Mouse (Mus musculus): ENCODE measurements at regions not wholly inside any gene's neighbourhood (a gene's known extent, or its start where the extent isn't known, plus 50 kb on each side); places are given as distances from the start of the nearest gene placed in this dataset.

DNA sequence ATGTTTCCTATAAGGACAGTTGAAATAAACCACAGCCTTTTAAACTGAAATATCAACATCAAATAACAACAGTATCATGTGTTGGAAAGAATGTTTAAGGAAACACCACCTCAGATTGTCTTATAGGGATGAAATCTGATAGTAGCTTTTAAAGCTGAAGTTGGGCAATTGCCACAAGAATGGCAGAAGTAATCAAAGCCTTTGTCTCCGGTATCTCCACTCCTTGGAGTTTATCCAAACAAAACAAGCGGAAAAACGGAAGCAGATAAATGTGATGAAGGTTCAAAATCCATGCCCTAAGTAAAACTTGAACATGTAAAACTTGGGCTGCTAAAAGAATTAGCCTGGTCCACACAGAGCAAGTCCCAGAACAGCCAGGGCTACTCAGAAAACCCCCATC lies 93.6 kb downstream of the Rnd3 start:
- Histone ChIP-seq H3K9me3 (replicated peaks; ENCODE audit: control insufficient read depth, low read length, poor library complexity, severe bottlenecking) (no peaks in the 10 kb centered on the region), H3K27ac (ENCODE audit: low read length) (no peak overlapping the region), H3K4me2 (ENCODE audit: low read length) (no peak overlapping the region), H3K9ac (ENCODE audit: low read depth, low read length) (no peak overlapping the region), H3K4me1 (ENCODE audit: control insufficient read depth, insufficient read depth, low read length) (no peaks in the 10 kb centered on the region; the same call in 1 of the 2 replicates), H3K36me3 (ENCODE audit: control insufficient read depth, insufficient read depth, low read length) (no peaks in the 10 kb centered on the region), H3K27me3 (ENCODE audit: control insufficient read depth, insufficient read depth, low read depth, low read length) (no peaks in the 10 kb centered on the region), H3K4me3 (ENCODE audit: low read depth, low read length) (no peak overlapping the region)
- 69% methylated on average over 3 of the region's 3 CpGs for WGBS
- ATAC-seq, result no peak

DNA sequence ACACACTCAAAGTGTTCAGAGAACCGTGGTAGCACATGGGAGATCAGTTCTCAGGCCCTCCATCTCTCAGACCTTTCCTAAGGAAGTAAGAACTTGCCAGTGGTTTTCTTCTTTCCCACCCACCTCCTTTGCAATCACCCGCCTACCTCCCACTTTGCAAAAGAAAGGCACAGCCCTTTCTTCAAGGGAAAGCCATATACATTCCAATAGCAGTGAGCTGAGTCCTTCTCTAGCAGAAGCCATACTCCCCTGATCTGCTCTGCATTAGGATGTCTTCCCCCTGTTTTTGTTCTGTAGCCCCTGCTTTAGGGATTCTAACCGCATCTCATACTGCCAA lies 99.1 kb downstream of the Rnd3 start:
- Histone ChIP-seq H3K27me3 (ENCODE audit: control insufficient read depth, insufficient read depth, low read depth, low read length) (no peaks in the 10 kb centered on the region), H3K4me3 (ENCODE audit: low read depth, low read length) (no peak overlapping the region), H3K27ac (ENCODE audit: low read length) (no peak overlapping the region), H3K9ac (ENCODE audit: low read depth, low read length) (no peak overlapping the region), H3K4me1 (ENCODE audit: control insufficient read depth, insufficient read depth, low read length) (no peaks in the 10 kb centered on the region; the same call in 1 of the 2 replicates), H3K4me2 (ENCODE audit: low read length) (no peak overlapping the region), H3K9me3 (replicated peaks; ENCODE audit: control insufficient read depth, low read length, poor library complexity, severe bottlenecking) (no peaks in the 10 kb centered on the region), H3K36me3 (ENCODE audit: control insufficient read depth, insufficient read depth, low read length) (no peaks in the 10 kb centered on the region)
- ATAC-seq, result no peak
- WGBS, result 63% methylated on average over 3 of the region's 3 CpGs

DNA sequence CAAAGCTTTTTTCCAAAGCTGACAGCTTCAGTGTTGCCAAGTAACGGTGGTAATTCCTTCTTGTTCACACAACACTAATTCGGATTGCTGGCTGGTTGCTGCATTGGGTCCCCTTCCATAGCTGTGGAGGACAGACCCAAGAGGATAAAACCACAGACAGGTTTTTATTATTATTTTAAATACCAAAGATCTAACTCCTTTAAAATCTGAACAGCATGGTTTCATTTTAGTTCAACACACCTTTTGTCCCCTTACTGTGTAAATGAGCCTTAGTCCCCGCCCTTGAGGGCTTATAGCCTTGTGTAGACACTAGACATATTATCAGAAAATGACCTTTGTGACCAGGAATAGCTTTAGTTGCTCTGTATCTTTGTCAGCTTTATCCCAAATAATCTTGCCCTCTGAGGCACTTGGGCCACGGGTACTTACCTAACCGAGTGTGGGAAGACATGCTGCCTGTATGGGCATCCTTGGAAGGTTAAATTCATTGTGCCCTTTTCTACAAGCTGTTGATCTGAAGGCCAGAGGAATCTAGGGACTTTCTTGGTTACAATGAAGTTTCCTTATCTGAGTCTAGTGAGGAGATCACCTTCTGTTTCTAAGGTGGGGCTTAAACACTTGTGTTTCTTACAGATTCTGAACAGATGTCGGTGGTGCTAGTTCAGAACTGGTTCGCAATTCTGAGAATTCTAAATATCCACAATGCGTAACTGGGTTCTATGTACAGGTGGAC lies 99.6 kb downstream of the Rnd3 start:
- no peak for ATAC-seq
- no peaks in the 10 kb centered on the region for H3K9me3 ChIP-seq (replicated peaks; ENCODE audit: control insufficient read depth, low read length, poor library complexity, severe bottlenecking)
- H3K27ac ChIP-seq (ENCODE audit: low read length), result no peak overlapping the region
- no peak overlapping the region for H3K4me3 ChIP-seq (ENCODE audit: low read depth, low read length)
- H3K4me1 ChIP-seq (ENCODE audit: control insufficient read depth, insufficient read depth, low read length), result no peaks in the 10 kb centered on the region; the same call in 1 of the 2 replicates
- no peaks in the 10 kb centered on the region for H3K27me3 ChIP-seq (ENCODE audit: control insufficient read depth, insufficient read depth, low read depth, low read length)
- 57% methylated on average over 8 of the region's 8 CpGs for WGBS
- no peaks in the 10 kb centered on the region for H3K36me3 ChIP-seq (ENCODE audit: control insufficient read depth, insufficient read depth, low read length)
- H3K9ac ChIP-seq (ENCODE audit: low read depth, low read length), result no peak overlapping the region
- no peak overlapping the region for H3K4me2 ChIP-seq (ENCODE audit: low read length)

DNA sequence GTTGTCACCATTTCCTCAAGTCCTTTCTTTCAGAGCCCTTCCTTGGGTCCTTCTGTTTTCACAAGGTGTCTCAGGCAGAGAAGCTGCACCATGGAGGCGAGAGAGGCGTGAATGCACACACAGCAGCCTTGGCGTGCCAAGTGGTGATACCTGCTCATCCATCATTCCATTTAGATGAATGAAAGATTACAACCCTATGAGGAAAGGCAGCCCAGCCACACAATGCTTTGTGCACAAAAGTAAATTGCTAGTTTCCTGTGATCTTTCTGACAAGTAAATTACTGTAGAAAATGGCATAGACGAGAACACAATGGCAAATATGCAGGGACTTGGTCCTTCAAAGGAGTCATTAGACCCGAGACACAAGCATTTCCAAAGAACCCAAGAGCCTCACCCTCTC lies 101.4 kb downstream of the Rnd3 start:
- no peak overlapping the region for H3K4me3 ChIP-seq (ENCODE audit: low read depth, low read length)
- no peaks in the 10 kb centered on the region; the same call in 1 of the 2 replicates for H3K4me1 ChIP-seq (ENCODE audit: control insufficient read depth, insufficient read depth, low read length)
- no peak overlapping the region for H3K4me2 ChIP-seq (ENCODE audit: low read length)
- H3K36me3 ChIP-seq (ENCODE audit: control insufficient read depth, insufficient read depth, low read length), result no peaks in the 10 kb centered on the region
- H3K9ac ChIP-seq (ENCODE audit: low read depth, low read length), result no peak overlapping the region
- 78% methylated on average over 5 of the region's 5 CpGs for WGBS
- H3K9me3 ChIP-seq (replicated peaks; ENCODE audit: control insufficient read depth, low read length, poor library complexity, severe bottlenecking), result no peaks in the 10 kb centered on the region
- H3K27ac ChIP-seq (ENCODE audit: low read length), result no peak overlapping the region
- no peaks in the 10 kb centered on the region for H3K27me3 ChIP-seq (ENCODE audit: control insufficient read depth, insufficient read depth, low read depth, low read length)
- ATAC-seq, result no peak

DNA sequence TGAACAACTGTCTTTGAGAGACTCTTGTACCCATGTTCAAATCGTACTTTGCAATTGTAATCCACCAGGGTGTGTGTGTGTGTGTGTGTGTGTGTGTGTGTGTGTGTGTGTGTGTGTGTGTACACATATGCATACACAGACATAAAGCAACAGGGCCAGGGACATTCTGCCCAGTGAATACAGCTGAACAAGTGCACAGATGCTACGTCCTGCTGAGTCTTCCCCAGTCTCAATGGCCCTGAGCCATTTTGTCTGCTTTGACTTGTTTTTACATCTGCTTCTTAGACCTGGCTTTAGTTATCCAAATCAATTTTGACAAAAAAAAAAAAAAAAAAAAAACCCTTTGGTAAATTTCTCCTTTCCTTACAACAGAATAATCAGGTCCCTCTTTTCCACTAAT lies 103.3 kb downstream of the Rnd3 start:
- Histone ChIP-seq H3K4me3 (ENCODE audit: low read depth, low read length) (no peak overlapping the region), H3K27ac (ENCODE audit: low read length) (no peak overlapping the region), H3K9ac (ENCODE audit: low read depth, low read length) (no peak overlapping the region), H3K4me2 (ENCODE audit: low read length) (no peak overlapping the region), H3K27me3 (ENCODE audit: control insufficient read depth, insufficient read depth, low read depth, low read length) (no peaks in the 10 kb centered on the region), H3K9me3 (replicated peaks; ENCODE audit: control insufficient read depth, low read length, poor library complexity, severe bottlenecking) (no peaks in the 10 kb centered on the region), H3K36me3 (ENCODE audit: control insufficient read depth, insufficient read depth, low read length) (no peaks in the 10 kb centered on the region), H3K4me1 (ENCODE audit: control insufficient read depth, insufficient read depth, low read length) (no peaks in the 10 kb centered on the region; the same call in 1 of the 2 replicates)
- ATAC-seq, result no peak
- WGBS, result 54% methylated on average over 2 of the region's 2 CpGs

DNA sequence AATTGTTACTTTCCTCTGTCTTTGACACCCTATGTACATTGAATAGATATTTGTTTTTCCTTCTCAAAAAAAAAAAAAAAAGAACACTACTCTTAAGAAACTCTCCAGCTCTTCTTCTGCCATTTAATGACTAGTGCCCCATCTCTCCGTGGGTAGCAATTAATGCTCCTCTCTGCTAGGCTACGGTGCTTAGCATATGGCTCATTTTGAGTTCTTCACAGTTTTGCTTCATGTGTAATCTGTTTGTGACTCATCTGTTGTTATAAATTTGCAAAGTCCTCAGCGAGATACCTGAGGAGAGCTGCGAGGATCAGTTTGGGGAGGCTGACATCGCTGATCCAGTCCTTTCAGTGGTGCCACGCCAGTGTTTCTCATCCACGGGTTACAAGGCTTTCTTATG lies 107.8 kb downstream of the Rnd3 start:
- no peaks in the 10 kb centered on the region for H3K27me3 ChIP-seq (ENCODE audit: control insufficient read depth, insufficient read depth, low read depth, low read length)
- H3K4me3 ChIP-seq (ENCODE audit: low read depth, low read length), result no peak overlapping the region
- no peaks in the 10 kb centered on the region for H3K36me3 ChIP-seq (ENCODE audit: control insufficient read depth, insufficient read depth, low read length)
- 49% methylated on average over 7 of the region's 7 CpGs for WGBS
- no peak for ATAC-seq
- no peak overlapping the region for H3K27ac ChIP-seq (ENCODE audit: low read length)
- peaks cover 4% of the 10 kb centered on the region; the same call in 1 of the 2 replicates for H3K4me1 ChIP-seq (ENCODE audit: control insufficient read depth, insufficient read depth, low read length)
- no peaks in the 10 kb centered on the region for H3K9me3 ChIP-seq (replicated peaks; ENCODE audit: control insufficient read depth, low read length, poor library complexity, severe bottlenecking)
- no peak overlapping the region for H3K4me2 ChIP-seq (ENCODE audit: low read length)
- H3K9ac ChIP-seq (ENCODE audit: low read depth, low read length), result no peak overlapping the region

DNA sequence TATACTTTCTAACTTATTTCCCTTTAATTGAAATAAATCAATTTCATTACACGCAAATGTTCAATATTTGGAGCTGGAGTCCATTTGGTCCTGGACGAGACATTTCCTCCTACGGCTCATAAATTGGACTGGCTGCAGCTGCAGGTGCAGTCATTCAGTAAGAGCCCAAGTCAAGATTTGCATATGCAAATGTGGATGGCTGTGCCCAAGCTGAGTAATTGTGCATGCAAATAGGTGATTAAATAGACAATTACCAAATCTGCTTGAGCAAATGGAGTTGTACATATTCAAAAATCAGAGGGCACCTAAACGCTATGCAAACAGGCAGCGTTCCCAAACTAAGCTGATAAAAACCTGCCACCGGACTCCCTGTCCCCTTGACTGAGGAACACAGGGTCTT lies 110.2 kb downstream of the Rnd3 start:
- 46% methylated on average over 6 of the region's 6 CpGs for WGBS
- no peaks in the 10 kb centered on the region for H3K9me3 ChIP-seq (replicated peaks; ENCODE audit: control insufficient read depth, low read length, poor library complexity, severe bottlenecking)
- no peak overlapping the region for H3K9ac ChIP-seq (ENCODE audit: low read depth, low read length)
- H3K27me3 ChIP-seq (ENCODE audit: control insufficient read depth, insufficient read depth, low read depth, low read length), result no peaks in the 10 kb centered on the region
- H3K27ac ChIP-seq (ENCODE audit: low read length), result no peak overlapping the region
- no peak overlapping the region for H3K4me3 ChIP-seq (ENCODE audit: low read depth, low read length)
- H3K36me3 ChIP-seq (ENCODE audit: control insufficient read depth, insufficient read depth, low read length), result no peaks in the 10 kb centered on the region
- ATAC-seq, result no peak
- H3K4me2 ChIP-seq (ENCODE audit: low read length), result no peak overlapping the region
- peaks cover 4% of the 10 kb centered on the region; the same call in 1 of the 2 replicates for H3K4me1 ChIP-seq (ENCODE audit: control insufficient read depth, insufficient read depth, low read length)

DNA sequence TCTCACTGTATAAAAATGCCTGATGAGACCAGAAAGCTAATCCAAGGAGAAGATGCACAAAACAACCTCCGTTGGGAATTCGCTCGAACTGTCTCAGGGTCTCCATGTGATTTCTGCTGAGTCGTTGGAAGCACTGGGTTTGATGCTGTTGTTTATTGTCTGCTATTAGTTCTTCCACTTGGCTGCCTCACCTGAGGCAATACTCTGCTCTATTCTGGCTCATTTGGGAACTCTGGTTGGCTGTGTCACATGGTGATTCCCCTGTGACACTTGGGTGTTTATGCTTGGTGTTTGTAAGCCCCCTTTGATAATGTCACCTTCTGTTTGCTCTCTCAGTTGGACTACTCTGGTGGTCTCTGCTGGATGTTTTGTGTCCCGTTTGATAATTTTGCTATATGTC lies 111.9 kb downstream of the Rnd3 start:
- WGBS, result 81% methylated on average over 5 of the region's 5 CpGs
- Histone ChIP-seq H3K4me1 (ENCODE audit: control insufficient read depth, insufficient read depth, low read length) (peaks cover 4% of the 10 kb centered on the region; the same call in 1 of the 2 replicates), H3K27me3 (ENCODE audit: control insufficient read depth, insufficient read depth, low read depth, low read length) (no peaks in the 10 kb centered on the region), H3K27ac (ENCODE audit: low read length) (no peak overlapping the region), H3K9me3 (replicated peaks; ENCODE audit: control insufficient read depth, low read length, poor library complexity, severe bottlenecking) (no peaks in the 10 kb centered on the region), H3K36me3 (ENCODE audit: control insufficient read depth, insufficient read depth, low read length) (no peaks in the 10 kb centered on the region), H3K4me3 (ENCODE audit: low read depth, low read length) (no peak overlapping the region), H3K9ac (ENCODE audit: low read depth, low read length) (no peak overlapping the region), H3K4me2 (ENCODE audit: low read length) (no peak overlapping the region)
- ATAC-seq, result no peak

DNA sequence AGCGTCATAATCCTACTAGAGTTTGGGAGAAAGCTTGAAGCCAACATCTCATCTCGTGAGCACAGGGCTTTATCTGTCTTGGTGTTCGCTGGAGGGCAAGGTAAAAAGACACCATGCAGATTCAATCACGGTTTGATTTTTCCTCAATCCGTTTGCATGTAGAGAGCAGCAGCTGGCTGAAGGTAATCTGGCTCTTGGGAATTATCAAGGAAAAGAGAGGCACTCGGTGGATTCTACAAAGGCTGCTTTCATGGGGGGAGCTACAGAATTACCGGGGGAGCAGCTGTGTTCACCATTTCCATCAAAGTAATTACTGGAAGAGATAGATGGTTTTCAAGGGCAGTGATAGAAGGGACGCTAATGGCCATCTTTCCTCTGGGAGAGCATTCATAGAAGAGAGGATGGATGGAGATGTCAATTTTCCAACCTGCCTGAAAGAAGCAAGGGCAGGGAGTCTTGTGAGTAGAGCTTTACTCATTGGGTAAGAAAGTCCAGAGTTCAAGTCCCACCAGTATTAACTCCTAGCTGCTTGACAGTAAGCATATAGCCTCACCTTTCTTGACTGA lies 112.6 kb downstream of the Rnd3 start:
- ATAC-seq, result no peak
- H3K36me3 ChIP-seq (ENCODE audit: control insufficient read depth, insufficient read depth, low read length), result no peaks in the 10 kb centered on the region
- WGBS, result 35% methylated on average over 8 of the region's 8 CpGs
- no peak overlapping the region for H3K4me3 ChIP-seq (ENCODE audit: low read depth, low read length)
- no peaks in the 10 kb centered on the region for H3K27me3 ChIP-seq (ENCODE audit: control insufficient read depth, insufficient read depth, low read depth, low read length)
- H3K4me1 ChIP-seq (ENCODE audit: control insufficient read depth, insufficient read depth, low read length), result peaks cover 4% of the 10 kb centered on the region; the same call in 1 of the 2 replicates
- no peaks in the 10 kb centered on the region for H3K9me3 ChIP-seq (replicated peaks; ENCODE audit: control insufficient read depth, low read length, poor library complexity, severe bottlenecking)
- no peak overlapping the region for H3K9ac ChIP-seq (ENCODE audit: low read depth, low read length)
- no peak overlapping the region for H3K4me2 ChIP-seq (ENCODE audit: low read length)
- H3K27ac ChIP-seq (ENCODE audit: low read length), result no peak overlapping the region
